Comparison of ENCODE assay signal across 16 mouse cellular contexts in genomic region chr7:77148820-77149219, GRCm38 (mm10).
"Had no signal": no experiment of that assay in that cellular context is flagged by ENCODE, and none has a peak within 500 bp of the region (broad histone marks: within the 10 kb centered on the region; RNA-seq: fewer than 3 reads in every experiment).

No protein-coding gene starts in this region.

- H3K4me3 ChIP-seq: midbrain, embryonic 10.5 days; midbrain, embryonic 12.5 days; myocyte; neural tube, embryonic 13.5 days; neural tube, embryonic 15.5 days; stomach, embryonic 15.5 days had no signal

- H3K4me1 ChIP-seq: stomach, embryonic 15.5 days had no signal

- H3K27ac ChIP-seq: midbrain, embryonic 10.5 days; midbrain, embryonic 12.5 days; neural tube, embryonic 13.5 days; neural tube, embryonic 15.5 days; stomach, embryonic 15.5 days; stomach, postnatal 0 days had no signal

- DNase-seq: lung, adult 18-20 months; lung, embryonic 14.5 days; lung, postnatal 10 days; lung, postnatal 4 days; midbrain, embryonic 14.5 days; right cerebral cortex, postnatal 14 days; thymus, adult 2 months; thymus, postnatal 25 days had no signal

- ATAC-seq: midbrain, embryonic 16.5 days had no signal
